Mouse (Mus musculus) adrenal gland, postnatal 25 days (tissue): Measurements from ENCODE around the gene Olfr987. TPM values are rescaled to one million over a fixed set of nuclear protein-coding genes. Genes with fewer than 3 reads are reported as not detected.
A peak's percentile ranks its signal among the peaks of the same experiment; 100 is the strongest.
"Not testable (repeated sequence)": the region's sequence is repeated elsewhere in the genome, so short reads cannot be mapped to it uniquely, and the experiment has no call there.

Experiments used
- DNase-seq: peaks from one replicate; pipeline ENCODE4 v3.0.0; 2021; ENCODE audit warnings: mixed read lengths
- long read RNA-seq: library from polyadenylated mRNA; stranded (forward); transcript quantifications from one replicate; pipeline ENCODE4 v2.0.0, GENCODE M21; 2021
- total RNA-seq: library from RNA; stranded (reverse); gene quantifications from 2 replicates; pipeline ENCODE4 v1.2.3, GENCODE M21; 2021

The Olfr987 gene
- not detected in 2 replicates for total RNA-seq
- long read RNA-seq: 0 reads

DNA sequence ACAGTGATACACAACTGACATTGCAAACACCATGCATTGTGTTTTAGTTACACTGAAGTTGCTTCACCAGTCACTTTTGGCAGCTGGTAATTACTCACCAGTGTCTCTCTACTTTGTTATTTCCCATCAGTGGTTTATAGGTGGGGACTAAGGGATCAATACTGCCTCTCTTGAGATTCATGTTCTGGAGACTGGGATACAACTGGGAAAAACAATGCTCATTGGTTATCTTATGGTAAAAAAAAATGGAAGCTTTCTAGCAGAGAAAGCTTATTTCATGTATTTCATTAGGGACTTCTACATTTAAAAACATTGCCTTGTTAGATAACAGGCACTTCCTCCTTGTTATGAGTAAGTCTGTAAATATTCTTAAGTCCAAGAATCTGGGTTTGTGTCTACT lies at the start of gene Olfr987:
Gene Olfr987 (minus strand): TSS at position 101 of the 400 bp plus-strand sequence.
- not testable (repeated sequence) for DNase-seq

DNA sequence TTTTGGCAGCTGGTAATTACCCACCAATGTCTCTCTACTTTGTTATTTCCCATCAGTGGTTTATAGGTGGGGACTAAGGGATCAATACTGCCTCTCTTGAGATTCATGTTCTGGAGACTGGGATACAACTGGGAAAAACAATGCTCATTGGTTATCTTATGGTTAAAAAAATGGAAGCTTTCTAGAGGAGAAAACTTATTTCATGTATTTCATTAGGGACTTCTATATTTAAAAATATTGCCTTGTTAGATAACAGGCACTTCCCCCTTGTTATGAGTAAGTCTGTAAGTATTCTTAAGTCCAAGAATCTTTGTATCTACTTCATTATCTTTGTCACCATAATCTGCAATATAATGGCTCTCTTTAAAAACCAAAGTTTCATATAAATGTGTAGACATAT lies 24.0 kb upstream of the Olfr987 start, which contains the start of gene Olfr988:
Gene Olfr988 (minus strand): TSS at position 101 of the 400 bp plus-strand sequence.
- DNase-seq: not testable (repeated sequence)

DNA sequence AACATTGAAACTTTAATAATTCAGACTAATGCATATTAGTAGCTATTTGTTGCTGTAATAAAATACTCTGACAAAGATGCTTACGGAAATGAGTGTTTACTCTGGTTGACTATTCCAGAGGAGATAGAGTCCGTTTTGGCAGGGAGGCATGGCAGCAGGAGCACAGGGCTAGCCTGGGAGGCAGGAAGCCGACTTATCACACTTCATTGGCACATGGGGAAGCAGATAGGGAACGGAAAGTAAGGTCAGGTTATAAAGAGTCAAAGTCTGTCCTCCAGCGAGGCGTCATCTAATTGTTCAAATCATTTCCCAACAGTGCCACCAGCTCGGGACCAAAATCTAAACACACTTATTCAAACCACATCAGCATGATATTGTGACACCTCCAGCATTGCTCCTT lies 857 bp upstream of the Olfr987 start:
- DNase-seq: no peak

DNA sequence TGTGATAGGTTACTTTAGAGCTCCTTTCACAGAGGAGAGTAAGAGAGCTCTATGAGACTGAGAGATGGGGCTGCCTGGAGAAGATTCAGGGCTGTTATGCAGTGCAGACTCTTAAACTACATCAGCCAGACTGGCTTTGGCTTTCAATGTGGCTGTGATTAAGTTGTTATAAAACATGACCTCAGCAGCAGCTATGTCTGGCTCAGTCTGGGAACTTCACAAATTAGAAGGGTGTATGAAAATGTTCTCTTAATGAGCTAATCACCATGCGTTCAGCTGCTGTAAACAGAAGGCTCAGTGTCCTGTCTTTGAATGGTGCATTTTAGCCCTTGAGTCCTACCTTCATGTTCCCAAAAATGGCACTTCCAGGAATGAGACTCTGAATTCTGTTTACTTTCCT lies 20.0 kb downstream of the Olfr987 start:
- no peak for DNase-seq

DNA sequence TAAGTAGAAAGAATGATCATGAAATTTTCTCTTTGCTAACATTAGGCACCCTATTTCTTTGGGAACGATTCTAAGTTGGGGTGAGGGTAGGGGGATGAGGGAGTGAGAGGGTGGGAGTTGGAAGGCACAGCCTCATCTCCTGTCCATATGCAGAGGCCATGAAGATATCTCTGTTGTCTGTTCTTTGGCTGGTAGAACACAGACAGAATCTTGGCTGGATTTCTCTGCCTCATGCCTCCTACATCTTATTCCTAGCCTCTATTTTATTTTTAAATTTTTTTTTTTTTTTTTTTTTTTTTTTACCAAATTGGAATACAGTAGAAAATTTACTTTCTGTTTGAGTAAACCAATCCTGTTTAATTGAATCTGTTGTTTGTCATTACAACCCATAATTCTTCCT lies 53.7 kb downstream of the Olfr987 start:
- no peak for DNase-seq

DNA sequence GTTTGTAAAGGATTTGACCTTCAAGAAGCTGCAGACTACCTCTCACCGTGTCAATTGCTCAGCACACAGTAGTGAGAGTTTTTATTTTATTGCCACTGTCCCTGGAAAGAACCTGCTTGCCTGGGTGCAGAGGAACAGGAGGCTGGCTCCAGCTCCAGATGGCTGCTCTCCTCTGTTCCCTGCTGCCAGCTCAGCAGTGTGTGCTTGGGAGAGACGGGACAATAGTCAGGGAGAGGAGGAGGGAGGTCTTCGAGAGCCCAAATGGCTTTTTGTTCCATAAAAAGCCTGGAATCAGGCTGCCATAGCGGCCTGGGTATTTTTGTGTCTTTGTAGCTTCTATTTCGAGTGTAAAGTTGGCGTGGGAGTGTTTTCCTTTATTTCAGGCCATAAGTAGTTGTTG lies 54.5 kb downstream of the Olfr987 start:
- peak; percentile 3 for DNase-seq

DNA sequence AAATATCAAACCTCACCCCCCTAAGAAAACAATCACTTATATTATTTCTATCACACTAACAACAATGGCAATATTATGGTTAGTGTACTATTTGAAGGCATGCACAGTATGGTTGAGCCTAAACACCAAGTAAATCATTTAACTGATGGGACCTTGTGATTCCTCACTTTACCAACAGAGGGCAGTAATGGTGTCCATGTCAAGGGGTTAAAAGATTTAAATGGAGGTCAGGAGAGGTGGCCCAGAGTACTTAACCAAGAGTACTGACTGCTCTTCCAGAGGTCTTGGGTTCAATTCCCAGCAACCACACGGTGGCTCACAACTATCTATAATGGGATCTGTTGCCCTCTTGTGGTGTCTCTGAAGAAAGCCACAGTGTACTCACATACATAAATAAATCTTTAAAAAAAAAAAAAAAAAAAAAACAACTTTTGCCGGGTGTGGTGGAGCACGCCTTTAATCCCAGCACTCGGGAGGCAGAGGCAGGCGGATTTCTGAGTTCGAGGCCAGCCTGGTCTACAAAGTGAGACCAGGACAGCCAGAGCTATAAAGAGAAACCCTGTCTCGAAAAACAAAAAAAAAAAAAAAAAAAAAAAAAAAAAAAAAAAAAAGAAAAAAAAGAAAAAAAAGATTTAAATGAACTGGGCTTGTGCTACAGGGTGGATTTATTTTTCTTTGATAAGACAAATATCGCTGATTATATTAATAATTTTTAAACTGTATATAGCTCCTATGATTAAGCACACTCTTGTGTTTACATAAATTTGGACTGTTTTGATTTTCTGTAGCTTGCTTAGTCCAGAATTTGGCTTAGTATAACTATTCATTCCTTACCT lies 55.3 kb downstream of the Olfr987 start:
- no peak for DNase-seq

DNA sequence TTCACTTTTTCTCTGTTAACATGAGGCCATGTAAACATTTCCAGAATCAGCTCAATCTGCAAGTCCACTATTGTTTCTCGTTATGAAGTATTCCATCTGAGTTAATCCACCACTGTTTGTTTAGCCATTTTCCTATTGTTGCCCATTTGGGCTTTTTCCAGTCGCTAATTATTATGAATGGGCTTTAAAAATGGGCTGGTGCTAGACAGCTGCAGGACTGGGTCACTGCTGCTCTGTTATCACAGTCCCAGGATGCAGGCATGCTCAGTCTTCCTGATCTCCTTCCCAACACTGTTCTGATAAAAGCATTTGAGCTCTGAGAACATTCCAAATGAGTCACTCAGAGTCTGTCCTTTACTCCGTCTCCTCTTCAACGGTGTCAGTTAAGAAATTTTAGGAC lies 58.1 kb downstream of the Olfr987 start:
- no peak for DNase-seq

Other genes starting within 250 kb of the Olfr987 start
- gene Aplnr, start 203.1 kb downstream of the Olfr987 start, total RNA-seq: 45.1 and 46.7 TPM in 2 replicates
- gene Lrrc55, start 142.1 kb downstream of the Olfr987 start, total RNA-seq: 15.8 and 19.7 TPM in 2 replicates
- gene Olfr988, start 23.9 kb upstream of the Olfr987 start, total RNA-seq: not detected in 2 replicates
- gene Olfr992, start 70.2 kb upstream of the Olfr987 start, total RNA-seq: not detected in 2 replicates
- gene Olfr993, start 75.6 kb upstream of the Olfr987 start, total RNA-seq: not detected in 2 replicates
- gene Olfr994, start 97.1 kb upstream of the Olfr987 start, total RNA-seq: not detected in 2 replicates
- gene Olfr995, start 104.3 kb upstream of the Olfr987 start, total RNA-seq: not detected in 2 replicates
- 0.38 and 0.39 TPM in 2 replicates for gene 4833423E24Rik, start 179.7 kb upstream of the Olfr987 start, total RNA-seq
- not detected in 2 replicates for gene Olfr996, start 239.9 kb upstream of the Olfr987 start, total RNA-seq
- gene Olfr998, start 249.6 kb upstream of the Olfr987 start, total RNA-seq: not detected in 2 replicates